Mouse (Mus musculus): ENCODE measurements around the gene Ctnna2.

DNA sequence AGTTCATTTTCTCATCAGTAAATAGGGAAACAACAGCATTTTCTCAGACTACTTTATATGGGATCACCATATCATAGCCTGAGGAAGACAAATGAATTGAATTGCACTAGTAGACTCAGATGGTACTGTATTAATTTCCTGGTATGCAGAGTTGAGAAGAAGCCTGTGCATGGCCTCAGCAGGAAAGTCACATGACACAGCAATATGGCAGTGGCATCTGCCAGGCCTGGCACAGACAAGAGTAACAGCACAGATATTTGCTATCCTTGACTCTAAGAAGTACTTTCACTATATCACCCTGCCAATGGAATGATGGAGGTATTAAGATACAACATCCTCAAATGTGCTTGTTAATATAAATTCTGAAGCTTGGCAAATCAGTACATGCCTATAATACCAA, 553.8 kb downstream of the Ctnna2 start:
- TF ChIP-seq CTCF (IDR thresholded peaks at IDR 0.05; ENCODE audit: extremely low read depth, insufficient read length, insufficient replicate concordance, low read depth, low read length) (no peak), POLR2A (IDR thresholded peaks at IDR 0.05; ENCODE audit: low read depth, low read length) (no peak)

Measured in small intestine, adult 2 months (tissue).